Mouse (Mus musculus): ENCODE data around the gene Cela2a.

- TF ChIP-seq MEF2A (IDR thresholded peaks at IDR 0.05; ENCODE audit: borderline replicate concordance, low read depth, low read length), result no peak
- no peak for TF ChIP-seq POLR2A (IDR thresholded peaks at IDR 0.05; ENCODE audit: low read depth, low read length)
- no peak for TF ChIP-seq CTCF (conservative IDR thresholded peaks at IDR 0.05 in 1 of 2, IDR thresholded peaks at IDR 0.05 in 1 of 2; ENCODE audit: low read depth in 2 of 2, low read length in 2 of 2)
- no peak for TF ChIP-seq GABPA (IDR thresholded peaks at IDR 0.05; ENCODE audit: insufficient replicate concordance, low read depth, low read length)
These were observed 3.0 kb downstream of the Cela2a start for GRCm38 (mm10) chr4:141822979-141823378.
